9 mouse cellular contexts compared by ENCODE assay signal in the genomic region with DNA sequence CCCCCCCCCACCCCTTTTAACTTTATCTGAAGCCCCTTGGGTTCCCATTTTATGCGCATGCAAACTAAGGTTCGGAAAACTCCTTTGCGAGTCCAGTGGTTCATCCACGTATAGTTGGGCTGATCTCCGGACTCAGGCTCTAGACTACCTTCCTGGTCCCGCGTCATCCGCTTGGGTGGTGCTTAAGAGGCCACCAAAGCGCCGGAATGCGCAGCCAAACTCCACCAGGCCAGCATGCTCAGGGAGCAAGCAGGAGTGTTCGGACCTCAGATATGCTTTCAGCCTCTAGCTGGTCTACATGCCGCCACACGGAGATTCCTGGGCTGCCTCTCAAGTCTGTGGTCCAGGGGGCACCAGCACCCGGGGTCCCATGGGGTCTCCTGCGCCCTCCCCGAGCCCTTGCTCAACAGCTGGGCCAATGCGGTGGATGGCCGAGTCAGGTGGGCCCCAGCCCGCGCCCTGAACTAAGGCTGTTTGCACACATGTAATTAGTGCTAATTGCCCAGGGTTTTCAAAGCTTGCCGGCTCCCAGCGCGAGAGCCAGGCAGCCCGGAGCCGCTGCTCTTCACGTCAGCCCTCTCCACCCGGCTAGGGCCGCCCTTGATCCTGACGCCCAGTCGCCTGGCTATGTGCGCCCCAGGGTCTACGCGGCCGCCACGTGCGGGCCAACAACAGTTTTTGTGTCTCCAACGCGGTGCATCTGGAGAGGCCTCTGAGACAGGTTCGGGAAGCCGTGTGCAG.
A peak's percentile ranks its signal among the peaks of the same experiment; 100 is the strongest.
DNase-seq lines count a peak whose midpoint lies in the region; ATAC-seq and TF ChIP-seq lines count a peak whose summit lies in the region.
"Had no signal": no experiment of that assay in that cellular context is flagged by ENCODE, and none has a peak within 500 bp of the region (broad histone marks: within the 10 kb centered on the region; RNA-seq: fewer than 3 reads in every experiment).

No protein-coding gene starts in this region.

- H3K9me3 ChIP-seq in E14TG2a.4 (ENCODE audit: low read length): no peaks in the 10 kb centered on the region
- H3K9me3 ChIP-seq in forebrain, postnatal 0 days (ENCODE audit: low read length): no peaks in the 10 kb centered on the region
- H3K9me3 ChIP-seq: megakaryocyte, embryonic 14.5 days had no signal

- H3K27ac ChIP-seq in forebrain, postnatal 0 days (ENCODE audit: low read depth, low read length): no peak overlapping the region

- H3K4me3 ChIP-seq in E14TG2a.4 (replicated peaks; ENCODE audit: low read length): peak overlapping the region; percentile 65
- peak overlapping the region; percentile 11 for H3K4me3 ChIP-seq in forebrain, postnatal 0 days (ENCODE audit: low read depth, low read length)
- H3K4me3 ChIP-seq: megakaryocyte, embryonic 14.5 days had no signal

- TF ChIP-seq CTCF in E14TG2a.4 (conservative IDR thresholded peaks at IDR 0.05; ENCODE audit: low read length): no peak
- no peak for TF ChIP-seq CTCF in forebrain, postnatal 0 days (IDR thresholded peaks at IDR 0.05; ENCODE audit: low read depth)

- intact Hi-C loops in gastrocnemius, postnatal 36 days (cut with DNase I): loop anchor here (5.0 kb wide), 2 partner anchors 246 to 276 kb away; no protein-coding TSS in a partner anchor

- H3K4me2 ChIP-seq in forebrain, postnatal 0 days (ENCODE audit: low read depth): peak overlapping the region; percentile 46

- whole genome bisulfite sequencing in forebrain, postnatal 0 days: 5% methylated on average over 41 of the region's 41 CpGs

- H3K9ac ChIP-seq in forebrain, postnatal 0 days: no peak overlapping the region

- H3K36me3 ChIP-seq in E14TG2a.4 (ENCODE audit: insufficient read depth, low read length): no peaks in the 10 kb centered on the region
- H3K36me3 ChIP-seq in forebrain, postnatal 0 days (ENCODE audit: insufficient read depth): no peaks in the 10 kb centered on the region

- ATAC-seq in forebrain, postnatal 0 days: peak; percentile 37

- H3K27me3 ChIP-seq in E14TG2a.4 (ENCODE audit: insufficient read depth, low read length): peaks cover 72% of the 10 kb centered on the region
- H3K27me3 ChIP-seq in forebrain, postnatal 0 days (ENCODE audit: insufficient read depth, low read length): peaks cover 63% of the 10 kb centered on the region

- DNase-seq in cerebellum, postnatal 14 days: peak; percentile 14 to 18
- no peak for DNase-seq in cerebellum, adult 18-20 months
- DNase-seq in forebrain, postnatal 0 days: no peak
- peak; percentile 17 for DNase-seq in lung, postnatal 36 days
- no peak for DNase-seq in right cerebral cortex, postnatal 14 days
- no peak for DNase-seq in gastrocnemius, postnatal 36 days
- DNase-seq in ovary, postnatal 36 days (ENCODE audit: low spot score): no peak

- peaks cover 16% of the 10 kb centered on the region for H3K4me1 ChIP-seq in E14TG2a.4 (replicated peaks; ENCODE audit: low read depth, low read length)
- no peaks in the 10 kb centered on the region for H3K4me1 ChIP-seq in forebrain, postnatal 0 days (ENCODE audit: insufficient read depth)

Comparison
In these comparisons a context has a peak if more than half of its experiments do, and no peak if none do; other contexts are left out.
1. DNase-seq: peak in cerebellum, postnatal 14 days (2 of 2) and lung, postnatal 36 days (single experiment); none in cerebellum, adult 18-20 months (0 of 2), forebrain, postnatal 0 days (single experiment), right cerebral cortex, postnatal 14 days (single experiment), gastrocnemius, postnatal 36 days (0 of 2) and ovary, postnatal 36 days (single experiment).